Comparison of ENCODE assay signal across 8 mouse cellular contexts in the genomic region with DNA sequence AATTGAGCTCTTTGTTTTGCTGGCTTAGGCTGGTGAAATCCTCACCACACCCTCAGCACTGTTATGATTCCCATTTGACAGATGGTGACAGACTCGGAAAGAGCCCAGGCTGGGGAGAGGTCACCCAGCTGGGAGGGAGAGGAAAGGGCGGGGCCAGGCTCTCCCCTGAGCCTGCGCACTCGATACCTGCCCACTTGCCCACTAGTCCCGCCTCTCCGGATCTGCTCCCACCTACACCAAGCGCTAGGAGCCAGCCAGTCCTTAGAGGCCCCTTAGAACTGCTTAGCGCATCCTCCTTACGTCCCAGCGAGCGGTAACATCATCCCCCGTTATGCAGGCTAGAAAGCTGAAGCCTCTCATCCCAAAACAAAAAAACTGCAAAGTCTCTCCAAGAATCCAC. TPM values are rescaled to one million over a fixed set of nuclear protein-coding genes. Genes with fewer than 3 reads are reported as not detected.
DNase-seq lines count a peak whose midpoint lies in the region; ATAC-seq and TF ChIP-seq lines count a peak whose summit lies in the region.

No protein-coding gene starts in this region.

- H3K4me1 ChIP-seq in ES-E14 (ENCODE audit: control insufficient read depth in 2 of 2, insufficient read depth in 2 of 2, low read length in 2 of 2, poor library complexity in 1 of 2) = peaks cover 9 to 11% of the 10 kb centered on the region in 2 experiments; a peak in 3 of 4 replicates
- peaks cover 44% of the 10 kb centered on the region for H3K4me1 ChIP-seq in forebrain, embryonic 15.5 days

- peak; percentile 63 for DNase-seq in ES-E14 (ENCODE audit: low read depth, low spot score)
- peak; percentile 77 for DNase-seq in brain, embryonic 14.5 days (ENCODE audit: low read depth)
- peak; percentile 86 for DNase-seq in layer of hippocampus, adult 9-11 months
- peak; percentile 86 for DNase-seq in lung, postnatal 10 days
- DNase-seq in right cerebral cortex, postnatal 4 days = peak; percentile 46

- H3K4me2 ChIP-seq in forebrain, embryonic 15.5 days (replicated peaks) = peak overlapping the region; percentile 24

- peak overlapping the region in 1 of 2 experiments; percentile 46; a peak in 1 of 4 replicates for H3K4me3 ChIP-seq in ES-E14 (ENCODE audit: insufficient read depth in 1 of 2, low read depth in 1 of 2, low read length in 2 of 2, poor library complexity in 1 of 2, severe bottlenecking in 1 of 2)
- 0 out of 2 replicates have a peak overlapping the region, but pooled peaks have one; percentile 4 for H3K4me3 ChIP-seq in forebrain, embryonic 15.5 days

- H3K27me3 ChIP-seq in forebrain, embryonic 15.5 days = no peaks in the 10 kb centered on the region; the same call in 1 of the 2 replicates

- no peak overlapping the region for H3K27ac ChIP-seq in ES-E14 (ENCODE audit: insufficient read depth, low read depth, low read length, poor library complexity, severe bottlenecking)
- peak overlapping the region; percentile 51 for H3K27ac ChIP-seq in forebrain, embryonic 15.5 days (replicated peaks)

- ATAC-seq in forebrain, embryonic 15.5 days (replicated peaks) = peak; percentile 10; the same call in 1 of the 2 replicates
- peak; percentile 29 to 50; a peak in 2 of 4 replicates for ATAC-seq in hematopoietic stem cell, adult 5-6 weeks (replicated peaks in 1 of 2; ENCODE audit: insufficient read depth in 1 of 2, low FRiP score in 2 of 2, low TSS enrichment in 1 of 2, low read depth in 1 of 2, poor library complexity in 2 of 2, severe bottlenecking in 2 of 2)
- ATAC-seq in monocyte, adult 5-6 weeks (replicated peaks; ENCODE audit: insufficient number of reproducible peaks, low FRiP score, low TSS enrichment, poor library complexity, severe bottlenecking) = no peak

- TF ChIP-seq POLR2A in brain, embryonic 14.5 days (IDR thresholded peaks at IDR 0.05; ENCODE audit: borderline replicate concordance, extremely low read depth, insufficient read depth, insufficient read length, poor library complexity, severe bottlenecking) = no peak

- no peak for TF ChIP-seq CTCF in brain, embryonic 14.5 days (IDR thresholded peaks at IDR 0.05; ENCODE audit: borderline replicate concordance, extremely low read depth, insufficient read depth, insufficient read length)

- H3K36me3 ChIP-seq in ES-E14 (ENCODE audit: control insufficient read depth, insufficient read depth, low read length, poor library complexity, severe bottlenecking) = no peaks in the 10 kb centered on the region
- H3K36me3 ChIP-seq in forebrain, embryonic 15.5 days = no peaks in the 10 kb centered on the region

- H3K9ac ChIP-seq in ES-E14 (ENCODE audit: insufficient read depth, low read depth, low read length, poor library complexity, severe bottlenecking) = peak overlapping the region; percentile 10; the same call in 1 of the 2 replicates
- 0 out of 2 replicates have a peak overlapping the region, but pooled peaks have one; percentile 23 for H3K9ac ChIP-seq in forebrain, embryonic 15.5 days (replicated peaks)

- in situ Hi-C loops in ES-E14 (cut with MboI; ENCODE audit: low sequenced_read_pairs in 2 of 2, unreplicated experiment in 2 of 2) = no loop called here

- WGBS in forebrain, embryonic 15.5 days = 3% methylated on average over 12 of the region's 12 CpGs

- H3K9me3 ChIP-seq in ES-E14 (ENCODE audit: control insufficient read depth, insufficient read depth, low read depth, low read length) = no peaks in the 10 kb centered on the region
- H3K9me3 ChIP-seq in forebrain, embryonic 15.5 days = no peaks in the 10 kb centered on the region

TF ChIP-seq in ES-E14, 5 proteins besides CTCF, POLR2A, EP300 and RAD21:
- no peak for TF ChIP-seq MAFK (IDR thresholded peaks at IDR 0.05; ENCODE audit: insufficient read depth, low read depth, low read length)
- no peak for TF ChIP-seq ZNF384 (IDR thresholded peaks at IDR 0.05; ENCODE audit: low read depth, low read length)
- no peak for TF ChIP-seq HCFC1 (IDR thresholded peaks at IDR 0.05; ENCODE audit: borderline replicate concordance, insufficient read depth, low read length)
- TF ChIP-seq ZC3H11A (IDR thresholded peaks at IDR 0.05; ENCODE audit: borderline replicate concordance, low read depth, low read length) = no peak
- TF ChIP-seq CHD2 (IDR thresholded peaks at IDR 0.05; ENCODE audit: low read depth, low read length) = no peak

RNA-seq across cellular contexts. Expression of gene Nova2, which starts 4.6 kb away (rescaled TPM):
- total RNA-seq in ES-E14 (2012; rRNA removed) = 0.79 and 0.80 TPM in 2 replicates
- polyA plus RNA-seq in brain, embryonic 14.5 days (2012; rRNA removed) = 20.7 and 52.7 TPM in 2 replicates
- polyA plus RNA-seq in forebrain, embryonic 15.5 days (2015; fragmentation: Nextera tagmentation; extraction: Ambion mirVana) = 17.6 and 18.0 TPM in 2 replicates
- 0.10 TPM in 1 of 2 replicates, not detected in the other for total RNA-seq in hematopoietic stem cell, adult 5-6 weeks (2017)
- not detected in 3 replicates for total RNA-seq in monocyte, adult 5-6 weeks (2017)

RNA-seq across cellular contexts. Expression of gene Ccdc61, which starts 10.9 kb away (rescaled TPM):
- 11.8 and 19.4 TPM in 2 replicates for total RNA-seq in ES-E14 (2012; rRNA removed)
- polyA plus RNA-seq in brain, embryonic 14.5 days (2012; rRNA removed) = 26.5 and 33.3 TPM in 2 replicates
- 26.5 and 27.9 TPM in 2 replicates for polyA plus RNA-seq in forebrain, embryonic 15.5 days (2015; fragmentation: Nextera tagmentation; extraction: Ambion mirVana)
- total RNA-seq in hematopoietic stem cell, adult 5-6 weeks (2017) = 12.6 and 15.5 TPM in 2 replicates
- 10.6 to 30.0 TPM (median 24.7 TPM) in 3 replicates for total RNA-seq in monocyte, adult 5-6 weeks (2017)

RNA-seq across cellular contexts. Expression of gene Pglyrp1, which starts 49.9 kb away (rescaled TPM):
- total RNA-seq in ES-E14 (2012; rRNA removed) = 0.89 and 1.4 TPM in 2 replicates
- polyA plus RNA-seq in brain, embryonic 14.5 days (2012; rRNA removed) = 8.3 and 8.5 TPM in 2 replicates
- 18.2 and 19.2 TPM in 2 replicates for polyA plus RNA-seq in forebrain, embryonic 15.5 days (2015; fragmentation: Nextera tagmentation; extraction: Ambion mirVana)
- 14.1 and 39.9 TPM in 2 replicates for total RNA-seq in hematopoietic stem cell, adult 5-6 weeks (2017)
- total RNA-seq in monocyte, adult 5-6 weeks (2017) = 88.5 to 148 TPM (median 139 TPM) in 3 replicates
